Mouse (Mus musculus): ENCODE results near the gene Lrtm1.

Lrtm1 gene

GRCm38 (mm10) chr14:29017883-29018282 lies at the start of gene Lrtm1:
Gene Lrtm1, plus strand, starts transcription at chr14:29018208.
- DNase-seq, result no peak

- DNase-seq, result no peak
These were observed 48.8 kb upstream of the Lrtm1 start for GRCm38 (mm10) chr14:28969247-28969646.

GRCm38 (mm10) chr14:28972620-28973019 lies 45.4 kb upstream of the Lrtm1 start:
- DNase-seq, result no peak

- no peak for DNase-seq
These were observed 38.8 kb upstream of the Lrtm1 start for GRCm38 (mm10) chr14:28979230-28979629.

GRCm38 (mm10) chr14:28980482-28980881 lies 37.5 kb upstream of the Lrtm1 start:
- DNase-seq, result no peak

GRCm38 (mm10) chr14:28984276-28984675 lies 33.7 kb upstream of the Lrtm1 start:
- DNase-seq, result no peak

GRCm38 (mm10) chr14:28988211-28988900 lies 29.7 kb upstream of the Lrtm1 start:
- no peak for DNase-seq

- DNase-seq, result no peak
These were observed 21.4 kb upstream of the Lrtm1 start for GRCm38 (mm10) chr14:28996569-28996968.

- no peak for DNase-seq
These were observed 12.7 kb upstream of the Lrtm1 start for GRCm38 (mm10) chr14:29005228-29005840.

GRCm38 (mm10) chr14:29009644-29010043 lies 8.4 kb upstream of the Lrtm1 start:
- no peak for DNase-seq

GRCm38 (mm10) chr14:29013161-29013560 lies 4.8 kb upstream of the Lrtm1 start:
- no peak for DNase-seq

- DNase-seq, result no peak
These were observed 3.3 kb upstream of the Lrtm1 start for GRCm38 (mm10) chr14:29014680-29015079.

- DNase-seq, result no peak
These were observed 2.1 kb upstream of the Lrtm1 start for GRCm38 (mm10) chr14:29015896-29016295.

GRCm38 (mm10) chr14:29018316-29019000 lies 450 bp downstream of the Lrtm1 start:
- no peak for DNase-seq

GRCm38 (mm10) chr14:29021295-29021694 lies 3.3 kb downstream of the Lrtm1 start:
- DNase-seq, result no peak

GRCm38 (mm10) chr14:29023246-29023645 lies 5.2 kb downstream of the Lrtm1 start:
- no peak for DNase-seq

GRCm38 (mm10) chr14:29025335-29025734 lies 7.3 kb downstream of the Lrtm1 start:
- DNase-seq, result no peak

- no peak for DNase-seq
These were observed 9.3 kb downstream of the Lrtm1 start for GRCm38 (mm10) chr14:29027276-29027675.

- no peak for DNase-seq
These were observed 10.5 kb downstream of the Lrtm1 start for GRCm38 (mm10) chr14:29028391-29029106.

GRCm38 (mm10) chr14:29029107-29029469 lies 11.1 kb downstream of the Lrtm1 start:
- DNase-seq, result no peak

GRCm38 (mm10) chr14:29029896-29030420 lies 11.9 kb downstream of the Lrtm1 start:
- DNase-seq, result no peak

GRCm38 (mm10) chr14:29030519-29030918 lies 12.5 kb downstream of the Lrtm1 start:
- DNase-seq, result no peak

GRCm38 (mm10) chr14:29031858-29032395 lies 13.9 kb downstream of the Lrtm1 start:
- no peak for DNase-seq
